Mouse (Mus musculus): ENCODE data around the gene Tbx3.

GRCm38 (mm10) chr5:119720471-119721265 is 50.2 kb downstream of the Tbx3 start:
- no peak for TF ChIP-seq POLR2A (IDR thresholded peaks at IDR 0.05; ENCODE audit: insufficient read length, low read depth)
- TF ChIP-seq SRF (IDR thresholded peaks at IDR 0.05; ENCODE audit: control insufficient read depth, insufficient read length, low read depth): no peak
- TF ChIP-seq MYOG (IDR thresholded peaks at IDR 0.05; ENCODE audit: control insufficient read depth in 1 of 3, insufficient read depth in 1 of 3, insufficient read length in 2 of 3, low read depth in 2 of 3): no peak
- TF ChIP-seq TCF12 (IDR thresholded peaks at IDR 0.05; ENCODE audit: insufficient read depth, poor library complexity, severe bottlenecking): no peak
- TF ChIP-seq E2F4 (IDR thresholded peaks at IDR 0.05; ENCODE audit: insufficient read depth): no peak
- no peak for TF ChIP-seq REST (IDR thresholded peaks at IDR 0.05; ENCODE audit: insufficient read depth, insufficient read length)
- TF ChIP-seq USF1 (IDR thresholded peaks at IDR 0.05; ENCODE audit: low read depth): no peak
- no peak for TF ChIP-seq POLR2AphosphoS2 (IDR thresholded peaks at IDR 0.05; ENCODE audit: insufficient read length, low read depth)

Data from myocyte (in vitro differentiated cells).